Mouse (Mus musculus) C2C12 (cell line): ENCODE results near the gene Map4k3.

Experiments
- CTCF ChIP-seq: IDR thresholded peaks from one replicate; pipeline ENCODE4 v1.5.1; 2011; ENCODE audit not compliant: control insufficient read depth, insufficient read depth, insufficient read length
- MAX ChIP-seq: IDR thresholded peaks from one replicate; pipeline ENCODE4 v1.6.1; 2011; ENCODE audit warnings: mild to moderate bottlenecking, control low read depth
- MYOD1 ChIP-seq: IDR thresholded peaks from one replicate; pipeline ENCODE4 v1.6.1; 2011; ENCODE audit warnings: low read depth; ENCODE audit not compliant: control insufficient read depth, insufficient read length
- MYOG ChIP-seq: IDR thresholded peaks from one replicate; pipeline ENCODE4 v1.6.1; 2011; ENCODE audit not compliant: control insufficient read depth, insufficient read length; ENCODE audit errors: extremely low read depth
- USF1 ChIP-seq: IDR thresholded peaks from one replicate; pipeline ENCODE4 v1.6.1; 2011; ENCODE audit warnings: low read depth, mild to moderate bottlenecking, control low read depth, moderate library complexity

DNA sequence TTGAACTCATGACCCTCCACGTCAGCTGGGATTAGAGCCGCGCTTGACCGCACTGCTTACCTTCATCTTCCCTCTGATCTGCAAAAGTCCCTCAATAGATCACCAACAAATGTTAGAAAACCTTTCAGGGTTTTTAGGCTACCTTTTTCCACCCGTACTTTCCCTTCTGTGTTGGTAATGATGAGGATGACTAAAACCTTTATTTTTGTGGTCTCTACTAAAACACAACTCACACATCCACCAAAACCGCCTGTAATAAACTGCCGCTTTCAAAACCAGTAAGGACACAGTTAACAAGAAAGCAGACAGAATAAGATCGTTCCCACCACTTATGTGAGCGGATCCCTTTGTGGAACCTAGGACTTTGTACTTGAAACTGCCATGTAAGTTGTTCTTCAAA, 149.2 kb downstream of the Map4k3 start:
- TF ChIP-seq USF1 (no peak), CTCF (no peak), MYOD1 (no peak), MAX (no peak), MYOG (no peak)
